Mouse (Mus musculus) lung, adult 18-20 months (tissue): ENCODE results near the gene Cyth3.

ENCODE experiments used
- DNase-seq, 2 experiments: peaks; one replicate each; pipeline ENCODE4 v3.0.0; 2022; ENCODE audit warnings: mixed read lengths in 2 of 2

Cyth3 gene

DNA sequence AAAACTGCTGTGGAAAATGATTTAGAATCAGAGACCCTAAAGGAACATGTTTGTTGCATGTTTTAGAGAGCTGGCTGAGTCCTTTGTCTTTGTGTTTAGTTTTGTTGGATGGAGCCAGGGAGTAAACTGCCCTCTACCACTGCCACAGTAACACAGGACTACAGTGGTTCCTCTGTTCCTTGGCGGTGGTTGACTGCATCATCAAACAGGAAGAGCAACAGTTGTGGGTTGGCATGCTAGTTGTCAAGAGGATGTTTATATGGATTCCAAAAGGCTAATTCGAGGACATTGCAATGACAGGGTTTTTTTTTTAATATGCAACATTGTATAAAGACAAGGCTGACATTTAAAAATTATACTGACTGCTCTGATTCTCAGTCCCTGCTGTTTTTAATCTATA lies 47.6 kb downstream of the Cyth3 start:
- DNase-seq, result peak; percentile 34 to 65

DNA sequence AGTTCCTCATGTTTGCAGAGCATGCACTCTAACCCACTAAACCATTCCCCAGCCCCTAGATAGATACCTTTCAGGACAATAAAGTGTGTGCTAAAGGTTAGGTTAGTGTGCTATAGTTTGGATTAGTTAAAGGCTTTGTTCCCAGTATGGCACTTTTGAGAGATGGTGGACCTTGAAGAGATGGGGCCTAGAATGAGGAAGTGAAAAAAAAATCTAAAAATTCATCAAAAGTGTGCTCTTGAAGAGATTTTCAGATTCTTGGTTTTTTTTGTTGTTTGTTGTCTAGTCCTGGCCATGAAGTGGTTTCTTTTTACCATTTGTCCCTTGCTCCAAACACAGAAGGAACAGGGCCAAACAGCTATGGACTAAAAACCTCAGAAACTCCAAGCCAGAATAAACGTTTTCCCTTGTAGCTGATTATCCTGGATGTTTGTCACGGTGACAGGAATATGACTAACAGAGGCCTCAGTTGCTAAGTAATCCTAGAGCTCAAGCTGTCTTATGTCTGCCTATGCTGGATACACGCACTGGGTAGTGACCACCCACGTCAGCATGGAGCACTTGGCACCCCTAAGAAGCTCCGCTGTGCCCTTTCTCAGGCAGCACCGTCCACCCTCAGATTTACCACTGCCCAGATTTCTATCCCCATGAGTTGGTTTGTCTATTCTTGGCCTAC lies 48.6 kb downstream of the Cyth3 start:
- no peak for DNase-seq

DNA sequence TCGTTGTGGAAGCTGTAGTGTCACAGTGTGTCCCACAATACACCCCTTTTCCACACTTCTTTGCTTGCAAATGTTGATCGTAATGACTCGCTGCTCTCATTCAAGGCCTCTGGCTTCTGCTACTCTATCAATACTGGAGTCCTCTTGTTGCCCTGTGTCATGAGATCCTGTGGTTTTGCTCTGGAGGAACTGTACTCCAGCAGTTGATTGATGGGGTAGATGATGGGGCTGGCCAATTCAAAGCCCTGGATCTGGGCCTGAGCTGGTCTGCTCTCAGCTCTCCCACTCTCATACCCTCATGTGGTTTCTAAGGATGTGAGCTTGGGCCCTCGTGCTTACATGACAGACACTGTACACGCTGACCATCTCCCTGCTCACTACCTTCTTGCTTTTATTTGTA lies 52.3 kb downstream of the Cyth3 start:
- no peak for DNase-seq

DNA sequence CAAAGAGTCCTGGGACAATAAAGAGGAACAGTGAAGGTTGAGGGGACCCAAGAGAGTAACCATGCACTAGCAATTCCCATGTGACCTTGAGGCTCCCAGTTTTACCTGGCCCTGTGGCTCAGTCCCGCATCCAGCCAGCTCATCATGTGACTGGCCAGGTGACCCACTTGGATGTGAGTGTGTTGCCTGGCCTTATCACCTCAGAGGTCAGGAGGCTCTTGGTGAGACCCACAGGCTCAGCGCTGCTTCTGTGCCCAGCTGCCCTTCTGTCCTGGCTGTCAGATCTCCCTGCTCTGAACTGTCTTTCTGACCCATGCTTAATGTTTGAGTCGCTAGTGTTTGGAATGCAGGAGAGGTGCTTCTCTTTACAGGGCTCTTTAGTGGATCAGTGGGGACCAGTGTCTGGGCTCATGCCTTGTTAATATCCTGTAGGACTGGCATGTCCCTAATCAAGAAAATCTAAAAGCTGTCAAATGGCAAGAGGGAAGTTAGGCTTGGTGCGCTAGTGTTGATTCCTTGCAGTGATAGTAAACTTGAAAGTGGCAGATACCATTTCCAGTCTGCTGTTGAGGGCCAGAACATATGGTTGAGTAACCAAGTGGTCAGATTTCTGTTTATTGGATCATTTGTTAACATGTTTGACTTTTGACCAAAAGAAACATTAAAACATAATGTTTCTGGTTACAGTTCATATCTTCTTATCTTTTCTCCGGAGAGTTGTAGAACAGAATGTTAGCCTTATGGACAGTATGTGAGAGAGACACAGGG lies 54.2 kb downstream of the Cyth3 start:
- no peak for DNase-seq

GRCm38 (mm10) chr5:143677363-143677762 lies 55.1 kb downstream of the Cyth3 start:
- DNase-seq, result no peak

- peak in 1 of 2 experiments; percentile 29 for DNase-seq
Measured at GRCm38 (mm10) chr5:143678634-143679271, 56.5 kb downstream of the Cyth3 start.

GRCm38 (mm10) chr5:143679654-143680053 lies 57.4 kb downstream of the Cyth3 start:
- DNase-seq, result no peak

DNA sequence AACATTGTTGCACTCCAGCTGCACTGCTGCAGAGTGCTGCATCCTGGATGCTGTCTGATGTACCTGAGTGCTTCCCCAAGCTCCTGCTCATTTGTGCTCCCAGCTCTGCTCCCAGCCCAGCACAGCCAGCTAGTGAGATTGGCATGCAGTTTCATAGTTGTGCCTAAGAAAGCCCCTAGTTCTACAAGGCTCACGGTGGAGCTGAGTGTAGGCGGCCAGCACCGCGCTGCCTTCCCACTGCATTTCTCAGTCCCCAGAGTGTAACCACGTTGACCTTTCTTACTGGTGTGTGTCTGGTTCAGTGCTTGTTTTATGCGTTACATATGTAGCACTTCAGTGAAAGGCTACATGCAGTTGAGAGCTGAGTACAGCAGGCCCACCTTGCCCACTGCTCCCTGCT lies 61.4 kb downstream of the Cyth3 start:
- no peak for DNase-seq

DNA sequence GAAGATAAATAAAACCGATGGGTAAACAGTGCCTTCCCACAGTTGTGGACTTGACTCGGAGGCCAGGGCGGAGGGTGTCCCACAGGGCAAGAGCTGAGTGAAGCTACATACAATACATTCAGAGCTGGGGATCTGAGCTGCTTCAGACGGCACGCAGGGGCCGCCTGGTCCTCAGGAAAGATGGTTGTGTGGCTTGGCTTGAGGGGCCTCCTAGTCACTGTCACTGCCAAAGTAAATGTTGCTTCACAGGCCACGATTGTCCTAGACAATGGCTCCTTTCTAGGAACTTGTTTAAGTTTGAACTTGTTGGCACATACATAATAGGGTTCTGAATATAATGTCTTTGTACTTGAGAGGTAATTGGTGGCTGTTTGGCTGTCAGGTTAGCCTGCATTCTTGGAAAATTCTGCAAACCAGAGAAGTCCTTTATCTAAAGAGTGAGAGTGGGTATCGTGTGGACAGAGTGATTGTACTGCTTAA lies 62.7 kb downstream of the Cyth3 start:
- no peak for DNase-seq

- DNase-seq, result no peak
Measured at GRCm38 (mm10) chr5:143686456-143686855, 64.2 kb downstream of the Cyth3 start.

DNA sequence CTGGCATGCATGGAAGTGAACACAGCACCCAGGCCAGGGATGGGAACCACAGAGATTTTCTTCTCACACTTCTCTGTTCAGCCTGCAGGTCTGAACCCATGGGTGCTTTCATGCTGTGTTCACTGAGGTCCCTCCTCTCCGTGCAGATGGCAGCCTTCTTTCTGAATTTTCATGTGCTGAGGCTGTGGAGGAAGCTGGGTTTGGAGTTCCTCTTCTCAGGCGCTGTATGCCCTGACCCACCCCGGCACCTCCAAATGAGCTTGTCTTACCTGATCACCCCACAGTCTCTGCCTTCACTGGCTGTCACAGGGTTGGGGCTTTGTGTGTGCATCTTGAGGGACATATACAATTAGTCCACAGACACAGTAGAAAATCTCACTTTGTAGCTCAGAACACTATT lies 65.3 kb downstream of the Cyth3 start:
- DNase-seq, result no peak

DNA sequence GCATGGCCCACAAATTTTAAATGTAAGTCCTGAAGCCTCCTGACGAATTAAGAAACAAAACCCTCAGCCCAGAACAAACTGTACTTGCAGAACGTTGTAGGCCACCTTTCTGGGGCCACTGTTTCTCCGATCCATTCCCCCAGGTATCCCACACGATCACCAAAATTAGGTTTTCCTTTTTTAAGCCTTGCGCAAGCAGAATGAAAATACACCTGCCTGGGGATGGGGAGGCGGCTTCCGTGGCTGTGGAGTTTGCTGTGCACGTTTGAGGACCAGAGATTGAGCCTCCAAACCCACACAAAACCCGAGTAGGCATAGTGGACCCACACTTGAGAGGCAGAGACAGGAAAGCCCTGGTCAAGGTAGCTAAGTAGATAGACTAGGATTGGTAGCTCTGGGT lies 68.1 kb downstream of the Cyth3 start:
- no peak for DNase-seq

DNA sequence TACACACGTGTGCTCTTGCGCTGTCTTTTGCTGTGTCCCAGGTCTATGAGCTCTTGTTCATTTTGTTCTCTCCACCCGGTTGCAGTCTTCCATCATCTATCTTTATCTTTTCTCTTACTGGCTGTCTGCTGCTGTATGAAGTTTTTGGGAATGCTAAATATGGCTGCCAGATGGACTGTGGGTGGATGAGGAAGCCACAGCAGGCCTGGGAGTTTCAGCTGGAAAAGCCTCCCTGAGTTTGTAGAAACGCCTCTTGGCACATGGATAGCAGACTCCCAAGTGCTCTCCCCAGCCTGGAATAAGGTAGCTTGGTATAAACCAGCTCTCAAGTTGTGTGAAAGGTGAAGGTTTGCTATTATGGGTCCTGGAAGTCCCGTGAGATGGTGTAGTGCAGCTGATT lies 68.7 kb downstream of the Cyth3 start:
- DNase-seq, result no peak

DNA sequence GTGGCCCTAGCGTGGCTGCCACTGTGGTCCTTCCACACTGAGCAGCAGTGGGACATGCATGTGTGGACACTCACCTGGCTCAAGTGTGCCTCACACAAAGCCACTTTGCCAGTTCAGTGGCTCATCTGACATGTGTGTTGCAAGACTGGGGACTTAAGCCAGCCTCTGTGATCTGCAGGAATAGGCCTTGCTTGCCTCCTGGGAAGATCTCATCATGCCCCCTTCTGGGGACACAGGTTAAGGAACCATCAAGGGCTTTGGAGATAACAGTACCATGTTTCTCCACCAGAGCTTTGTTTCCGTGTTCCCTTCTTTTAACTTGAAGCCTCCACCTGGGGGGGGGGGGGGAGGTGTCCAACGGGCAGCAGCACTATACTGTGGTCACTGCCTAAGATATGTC lies 74.1 kb downstream of the Cyth3 start:
- DNase-seq, result peak in 1 of 2 experiments; percentile 36

DNA sequence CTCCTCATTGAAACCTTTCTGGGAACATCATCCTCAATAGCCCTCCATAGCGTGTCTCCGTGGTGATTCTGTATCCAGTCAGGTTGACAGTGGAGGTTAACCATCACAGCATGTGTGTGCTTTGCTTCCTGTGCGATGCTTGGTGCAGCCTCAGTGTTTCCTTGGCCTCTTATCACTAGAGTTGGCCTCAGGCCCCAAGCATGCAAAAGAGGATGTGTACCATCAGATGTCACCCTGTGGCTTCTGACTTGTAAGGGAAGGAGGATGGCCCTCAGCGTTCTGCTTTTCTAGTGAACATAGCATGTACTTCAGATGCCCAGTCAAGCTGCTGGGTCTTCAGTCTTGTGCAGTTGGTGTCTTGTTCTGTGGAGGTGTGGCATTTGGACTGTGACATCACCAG lies 76.2 kb downstream of the Cyth3 start:
- peak in 1 of 2 experiments; percentile 17 for DNase-seq

GRCm38 (mm10) chr5:143700247-143700646 lies 78.0 kb downstream of the Cyth3 start:
- DNase-seq, result no peak

DNA sequence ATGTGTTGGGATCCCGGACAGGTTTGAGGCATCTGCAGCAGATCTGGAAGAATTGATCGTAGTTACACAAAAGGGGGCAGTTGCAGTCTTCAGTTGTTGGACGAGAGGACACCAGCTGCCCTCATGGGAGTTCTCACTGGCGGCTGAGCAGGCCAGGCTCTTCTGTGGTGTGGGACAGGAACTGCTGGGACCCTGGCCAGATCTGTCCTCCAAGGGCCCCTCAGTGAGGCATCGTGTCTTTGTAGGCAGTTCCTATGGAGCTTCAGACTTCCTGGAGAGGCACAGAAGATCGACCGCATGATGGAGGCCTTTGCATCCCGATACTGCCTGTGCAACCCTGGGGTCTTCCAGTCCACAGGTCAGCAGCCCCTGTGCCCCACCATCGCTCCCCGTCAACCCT lies 78.8 kb downstream of the Cyth3 start:
- no peak for DNase-seq

DNA sequence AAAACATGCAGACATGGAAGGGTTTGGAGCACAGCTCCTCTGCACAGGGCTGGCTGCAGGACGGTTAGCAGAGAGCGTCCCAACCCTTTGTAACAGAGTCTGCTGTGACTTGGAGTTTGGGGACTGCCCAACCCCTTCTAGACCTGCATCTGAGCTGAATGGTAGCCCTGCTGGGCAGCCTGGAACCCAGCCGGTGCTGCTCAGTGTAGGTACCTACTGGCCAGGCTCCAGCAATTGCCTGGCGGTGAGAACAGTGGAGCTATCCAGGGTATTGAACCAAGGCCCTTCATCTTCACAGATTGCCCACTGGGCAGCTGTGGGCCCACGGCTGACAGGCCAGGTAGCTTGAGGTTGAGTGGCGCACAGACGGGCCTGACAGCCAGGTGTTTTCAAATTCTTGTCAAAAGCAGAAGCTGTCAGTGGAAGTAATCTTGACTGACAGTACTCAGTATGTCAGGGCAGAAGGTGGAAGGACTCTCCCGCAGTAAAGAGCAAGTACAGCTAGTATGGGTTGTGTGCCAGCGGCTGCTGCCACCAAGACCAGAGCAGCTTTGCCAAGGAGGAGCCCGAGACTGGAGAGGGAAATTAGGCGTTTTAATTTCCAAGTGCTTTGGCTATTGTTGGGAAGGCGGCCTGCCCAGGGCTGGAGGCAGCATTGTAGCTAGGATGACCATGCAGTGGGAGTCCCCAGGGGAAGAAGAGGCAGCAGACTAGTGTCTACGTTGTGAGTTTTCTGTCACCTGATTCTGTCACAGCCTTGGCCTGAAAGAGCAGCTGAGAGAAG lies 82.8 kb downstream of the Cyth3 start:
- no peak for DNase-seq

DNA sequence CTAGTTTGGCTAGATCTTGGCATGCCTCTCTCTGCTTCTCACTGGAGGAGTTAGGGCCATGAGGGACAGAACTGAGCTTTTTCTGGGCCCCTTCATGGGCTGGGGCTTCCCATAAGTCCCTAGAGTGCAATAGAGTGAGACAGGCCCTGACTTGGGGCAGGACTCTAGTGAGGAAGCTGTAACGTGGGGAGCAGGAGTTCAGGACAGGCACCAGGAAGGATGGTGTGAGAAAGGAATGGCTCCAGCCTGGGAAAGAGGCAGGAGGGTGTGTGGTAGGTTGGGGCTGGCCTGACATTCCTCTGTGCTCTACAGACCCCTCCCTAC lies 83.4 kb downstream of the Cyth3 start:
- no peak for DNase-seq

DNA sequence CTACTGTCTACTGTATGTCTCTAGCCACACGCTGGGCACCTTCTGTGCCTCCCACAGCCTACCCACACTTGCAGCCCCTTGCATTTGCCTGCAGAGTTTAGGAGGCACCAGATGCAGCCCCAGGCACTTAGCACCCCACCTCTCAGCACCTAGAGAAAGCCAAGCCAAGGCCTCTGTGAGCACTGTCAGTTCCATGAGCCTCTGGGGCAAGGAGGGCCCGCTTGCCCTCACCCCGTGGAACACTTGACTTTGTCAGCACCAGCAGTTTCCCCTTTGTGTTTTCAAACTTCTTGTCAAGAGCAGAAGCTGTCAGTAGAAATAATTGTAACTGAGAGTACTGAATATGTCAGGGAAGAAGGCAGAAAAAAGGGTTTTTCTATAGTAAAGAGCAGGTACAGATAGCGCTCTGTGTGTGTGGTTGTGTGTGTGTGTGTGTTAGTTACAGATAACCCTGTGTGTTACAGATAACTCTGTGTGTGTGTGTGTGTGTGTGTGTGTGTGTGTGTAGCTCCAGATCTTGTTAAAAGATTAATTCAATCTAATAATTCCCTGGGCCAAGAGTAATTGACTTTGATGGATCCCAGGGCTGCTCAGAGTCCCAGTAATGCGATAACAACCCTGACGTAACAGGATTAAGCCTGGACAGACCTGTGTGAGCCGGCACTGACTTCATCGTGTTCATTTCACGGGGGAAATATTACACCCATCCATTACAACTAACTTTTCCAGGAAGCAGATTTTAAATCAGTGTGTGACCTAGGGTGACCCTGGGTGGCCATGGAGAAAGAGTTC lies 84.0 kb downstream of the Cyth3 start:
- no peak for DNase-seq

DNA sequence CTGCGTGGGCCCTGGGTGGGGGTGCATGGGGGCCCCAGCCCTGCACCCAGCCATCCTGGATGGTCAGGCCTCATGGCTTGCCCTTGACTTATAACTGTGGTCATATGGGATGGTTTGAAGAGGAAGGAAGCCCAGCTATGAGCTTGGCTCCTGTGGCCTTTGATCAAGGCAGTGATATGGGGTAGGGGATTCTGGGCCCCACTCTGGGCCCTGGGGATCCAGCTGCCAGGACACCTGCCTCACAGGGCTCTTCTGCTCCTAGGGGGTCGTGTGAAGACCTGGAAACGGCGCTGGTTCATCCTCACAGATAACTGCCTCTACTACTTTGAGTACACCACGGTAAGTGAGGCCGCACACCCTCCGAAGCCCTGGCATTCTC lies 84.6 kb downstream of the Cyth3 start:
- no peak for DNase-seq

DNA sequence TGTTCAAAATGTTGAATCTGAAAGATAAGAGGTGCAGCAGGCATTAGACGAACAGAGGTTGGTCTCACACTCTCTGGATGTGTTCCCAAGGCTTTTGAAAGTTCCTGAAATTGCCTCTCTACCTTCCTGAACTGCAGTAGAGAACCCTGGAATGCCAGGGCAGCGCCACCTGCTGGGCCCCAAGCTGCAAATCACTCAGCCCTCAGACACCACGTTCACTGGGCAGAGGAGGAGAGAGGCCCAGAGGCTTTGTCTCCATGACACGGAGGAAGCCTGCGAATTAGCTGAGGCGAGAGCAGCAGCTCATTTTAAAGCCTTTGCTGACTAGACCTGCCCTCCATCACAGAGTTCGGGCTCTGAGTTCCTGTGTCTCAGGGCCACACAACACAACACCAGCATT lies 89.1 kb downstream of the Cyth3 start:
- peak; percentile 51 to 65 for DNase-seq
